Mouse (Mus musculus) embryonic facial prominence, embryonic 15.5 days (tissue): ENCODE measurements around the gene Rab22a. TPM values are rescaled to one million over a fixed set of nuclear protein-coding genes. Genes with fewer than 3 reads are reported as not detected.

Source experiments
- ATAC-seq: fragments of 200-750 bp; cut with Nextera tagmentation; 2 replicates; pipeline ENCODE4 v1.8.0; 2017; ENCODE audit warnings: low read depth, moderate TSS enrichment; ENCODE audit not compliant: insufficient number of reproducible peaks, low FRiP score, low TSS enrichment
- H3K27ac ChIP-seq: fragments of 300-500 bp; sonication (generic); replicated peaks from 2 replicates; pipeline ENCODE4 v1.5.1; 2015; ENCODE audit warnings: mild to moderate bottlenecking, inconsistent platforms
- H3K27me3 ChIP-seq: fragments of 300-500 bp; sonication (generic); 2 replicates; pipeline ENCODE4 v1.6.1; 2015; ENCODE audit warnings: inconsistent platforms
- H3K36me3 ChIP-seq: fragments of 300-500 bp; sonication (generic); 2 replicates; pipeline ENCODE4 v1.6.1; 2015; ENCODE audit warnings: mild to moderate bottlenecking, inconsistent platforms
- H3K4me1 ChIP-seq: fragments of 300-500 bp; sonication (generic); 2 replicates; pipeline ENCODE4 v1.6.1; 2015; ENCODE audit warnings: inconsistent platforms
- H3K4me2 ChIP-seq: fragments of 300-500 bp; sonication (generic); replicated peaks from 2 replicates; pipeline ENCODE4 v1.6.1; 2015; ENCODE audit warnings: mild to moderate bottlenecking, inconsistent platforms
- H3K4me3 ChIP-seq: fragments of 300-500 bp; sonication (generic); replicated peaks from 2 replicates; pipeline ENCODE4 v1.5.1; 2015; ENCODE audit warnings: mild to moderate bottlenecking, inconsistent platforms
- H3K9ac ChIP-seq: fragments of 300-500 bp; sonication (generic); 2 replicates; pipeline ENCODE4 v1.6.1; 2015; ENCODE audit warnings: inconsistent platforms
- H3K9me3 ChIP-seq: fragments of 300-500 bp; sonication (generic); replicated peaks from 2 replicates; pipeline ENCODE4 v1.6.1; 2016; ENCODE audit warnings: inconsistent platforms
- WGBS: fragments of 180-500 bp; shearing (Covaris S2); methylation state at CpG from one replicate; pipeline ENCODE4 v1.1.7; 2015; 5-methylcytosine and 5-hydroxymethylcytosine counted together
- microRNA-seq: library from miRNA; unstranded; fragments of <30 nt; microRNA quantifications from one replicate; pipeline ENCODE4, GENCODE M21; 2016; ENCODE audit warnings: borderline number of aligned reads
- polyA plus RNA-seq: library from polyadenylated mRNA; unstranded; fragments of >200 nt; fragmentation: Nextera tagmentation; extraction: Ambion mirVana; gene quantifications from 2 replicates; pipeline ENCODE4 v1.2.1, GENCODE M21; 2015

Gene Rab22a
- polyA plus RNA-seq, 1 experiment from 2014 or later: 40.9 TPM

- no peak overlapping the region for H3K4me3 ChIP-seq
- H3K27me3 ChIP-seq: no peaks in the 10 kb centered on the region
- peaks cover 21% of the 10 kb centered on the region for H3K4me1 ChIP-seq
- WGBS: 87% methylated on average over 7 of the region's 7 CpGs
- no peak; the same call in 1 of the 2 replicates for ATAC-seq
- peaks cover 4% of the 10 kb centered on the region; the same call in 1 of the 2 replicates for H3K36me3 ChIP-seq
- no peak overlapping the region for H3K4me2 ChIP-seq
- H3K9ac ChIP-seq: no peak overlapping the region
- H3K9me3 ChIP-seq: peaks cover 6% of the 10 kb centered on the region; the same call in 1 of the 2 replicates
- H3K27ac ChIP-seq: no peak overlapping the region
Measured at GRCm38 (mm10) chr2:173744070-173744815, 84.7 kb downstream of the Rab22a start.

- no peaks in the 10 kb centered on the region for H3K27me3 ChIP-seq
- no peak for ATAC-seq
- H3K9ac ChIP-seq: no peak overlapping the region
- H3K36me3 ChIP-seq: 0 out of 2 replicates have a peak, but pooled peaks cover 4% of the 10 kb centered on the region
- H3K27ac ChIP-seq: no peak overlapping the region
- no peak overlapping the region for H3K4me2 ChIP-seq
- no peak overlapping the region for H3K4me3 ChIP-seq
- peaks cover 6% of the 10 kb centered on the region; the same call in 1 of the 2 replicates for H3K4me1 ChIP-seq
- peaks cover 6% of the 10 kb centered on the region; the same call in 1 of the 2 replicates for H3K9me3 ChIP-seq
- WGBS: 58% methylated on average over 2 of the region's 2 CpGs
Measured at GRCm38 (mm10) chr2:173748961-173749659, 89.5 kb downstream of the Rab22a start.

- 63% methylated on average over 8 of the region's 8 CpGs for WGBS
- H3K27me3 ChIP-seq: no peaks in the 10 kb centered on the region
- no peak overlapping the region for H3K4me3 ChIP-seq
- no peaks in the 10 kb centered on the region for H3K9me3 ChIP-seq
- H3K4me2 ChIP-seq: no peak overlapping the region
- no peak for ATAC-seq
- peaks cover 17% of the 10 kb centered on the region for H3K4me1 ChIP-seq
- H3K27ac ChIP-seq: no peak overlapping the region
- no peaks in the 10 kb centered on the region for H3K36me3 ChIP-seq
- H3K9ac ChIP-seq: no peak overlapping the region
Measured at GRCm38 (mm10) chr2:173755433-173756144, 96.0 kb downstream of the Rab22a start.

Small RNA genes within 50 kb of the gene (microRNA-seq; reads per million reads assigned to microRNA genes)
- gene Mir6340: not detected

Other genes starting within 250 kb of the Rab22a start
- gene 1700021F07Rik, start 137.2 kb upstream of the Rab22a start, polyA plus RNA-seq: not detected in 2 replicates
- not detected in 2 replicates for gene Ankrd60, start 81.4 kb upstream of the Rab22a start, polyA plus RNA-seq
- gene 1700010B08Rik, start 59.7 kb downstream of the Rab22a start, polyA plus RNA-seq: not detected in 2 replicates
- gene Vapb, start 77.8 kb downstream of the Rab22a start, polyA plus RNA-seq: 15.5 and 16.5 TPM in 2 replicates